Mouse (Mus musculus) brain, adult 2 months (tissue): ENCODE results near the gene Cdk6.
A peak's percentile ranks its signal among the peaks of the same experiment; 100 is the strongest.
"Not testable (repeated sequence)": the region's sequence is repeated elsewhere in the genome, so short reads cannot be mapped to it uniquely, and the experiment has no call there.

Experiments used
- DNase-seq: peaks from one replicate; pipeline ENCODE4 v3.0.0; 2011; ENCODE audit warnings: low read depth, low spot score

Cdk6 gene

DNA sequence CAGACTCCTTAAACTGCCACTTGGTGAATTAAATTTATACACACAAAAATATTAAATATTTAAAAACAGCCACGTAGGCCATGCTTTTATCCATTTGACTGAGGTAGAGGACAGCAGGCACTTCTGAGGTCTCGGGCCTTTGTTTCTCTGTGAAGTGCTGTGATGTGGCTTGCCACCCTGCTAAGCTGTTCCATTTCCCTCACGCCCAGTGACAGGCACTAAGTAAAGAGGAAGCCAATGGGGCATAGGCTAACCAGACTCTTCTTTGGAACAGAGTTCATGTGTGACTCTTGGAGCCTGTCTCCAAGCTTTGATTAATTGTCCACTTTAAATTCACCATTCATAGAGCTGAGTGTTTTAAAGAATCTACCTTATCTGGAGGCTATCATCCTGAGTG is 79.5 kb downstream of the Cdk6 start:
- no peak for DNase-seq

DNA sequence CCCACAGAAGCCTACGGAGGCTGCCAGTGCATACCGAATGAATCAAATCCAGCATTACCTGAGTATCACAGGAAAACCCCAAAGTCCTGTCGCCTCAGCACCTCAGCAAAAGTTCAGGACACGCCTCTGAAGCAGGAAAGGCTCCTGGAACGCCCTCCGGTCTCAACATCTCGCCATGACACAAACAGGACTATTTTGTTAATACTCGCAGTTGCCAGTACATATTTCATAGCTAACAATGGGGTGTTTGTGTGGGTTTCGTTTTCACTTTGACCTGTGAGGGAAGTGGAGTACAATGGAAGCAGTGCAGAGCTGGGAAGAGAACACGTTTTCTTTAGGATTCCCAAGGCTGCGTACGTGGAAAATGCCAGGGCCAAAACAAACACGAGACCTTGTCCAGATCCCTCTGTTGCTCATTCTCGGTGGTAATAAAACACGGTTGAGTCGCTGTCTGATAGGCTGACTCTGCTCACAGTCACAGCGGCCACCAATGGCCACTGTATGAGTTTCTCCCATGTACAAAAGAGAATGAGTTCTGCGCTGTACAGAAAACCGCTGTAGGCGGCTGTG is 91.9 kb downstream of the Cdk6 start:
- DNase-seq, result peak; percentile 8

DNA sequence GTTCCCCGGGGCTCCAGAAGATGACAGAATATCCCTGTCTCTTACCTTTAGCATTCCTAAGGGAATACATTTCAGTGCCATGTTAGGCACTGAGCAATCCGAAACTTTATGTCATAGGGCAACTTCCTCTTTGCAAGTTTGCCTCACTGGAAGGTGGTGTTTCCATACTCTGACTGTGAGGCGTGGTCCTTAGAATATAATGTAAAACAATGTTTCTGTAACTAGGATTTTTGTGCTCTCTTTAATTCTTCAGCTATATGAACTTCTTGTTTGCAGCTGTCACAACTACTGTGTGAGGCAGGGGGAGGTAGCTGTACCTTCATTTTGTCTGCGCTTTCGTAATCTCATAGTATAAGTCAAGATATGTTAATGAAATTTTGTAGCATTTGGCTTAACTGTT is 92.8 kb downstream of the Cdk6 start:
- DNase-seq, result not testable (repeated sequence)

DNA sequence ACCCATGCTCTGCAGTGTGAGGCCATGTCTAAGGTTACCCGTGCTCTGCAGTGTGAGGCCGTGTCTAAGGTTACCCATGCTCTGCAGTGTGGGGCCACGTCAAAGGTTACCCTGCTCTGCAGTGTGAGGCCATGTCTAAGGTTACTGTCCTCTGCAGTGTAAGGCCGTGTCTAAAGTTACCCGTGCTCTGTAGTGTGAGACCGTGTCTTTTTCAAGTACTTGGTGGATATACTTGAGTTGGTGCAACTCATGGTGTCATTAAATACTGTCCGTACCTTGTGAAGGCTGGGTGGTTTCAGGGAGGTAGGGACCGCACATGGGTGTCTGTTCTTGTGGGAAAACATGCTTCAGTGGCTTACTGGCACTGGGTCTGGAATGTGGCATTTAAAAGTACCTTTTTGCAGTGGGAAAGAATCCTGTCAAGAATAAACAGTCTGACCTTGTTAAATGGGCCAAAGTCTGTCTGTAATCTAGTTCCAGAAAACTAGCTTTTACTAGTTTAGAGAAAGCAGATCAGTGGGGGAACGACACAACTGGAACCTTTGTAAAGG is 97.2 kb downstream of the Cdk6 start:
- not testable (repeated sequence) for DNase-seq

DNA sequence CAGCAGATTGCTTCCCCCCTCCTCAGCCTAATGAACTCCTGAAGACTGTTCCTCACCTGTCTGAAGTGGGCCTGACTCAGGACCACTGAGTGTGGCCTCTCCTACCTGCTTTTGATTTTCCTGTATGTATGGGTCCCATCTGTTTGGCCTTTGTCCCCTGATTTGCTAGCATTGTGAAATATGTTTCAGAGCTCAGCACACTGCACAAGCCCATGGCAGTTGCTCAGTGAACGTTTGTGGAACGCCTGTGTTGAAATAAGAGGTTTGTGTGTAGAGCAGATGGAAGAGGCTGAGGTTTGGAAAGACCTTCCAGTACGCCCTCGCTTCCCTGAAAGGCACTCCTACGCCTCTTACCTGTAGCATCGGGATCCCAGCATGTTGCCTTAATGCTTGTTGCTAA is 98.1 kb downstream of the Cdk6 start:
- DNase-seq, result not testable (repeated sequence)

DNA sequence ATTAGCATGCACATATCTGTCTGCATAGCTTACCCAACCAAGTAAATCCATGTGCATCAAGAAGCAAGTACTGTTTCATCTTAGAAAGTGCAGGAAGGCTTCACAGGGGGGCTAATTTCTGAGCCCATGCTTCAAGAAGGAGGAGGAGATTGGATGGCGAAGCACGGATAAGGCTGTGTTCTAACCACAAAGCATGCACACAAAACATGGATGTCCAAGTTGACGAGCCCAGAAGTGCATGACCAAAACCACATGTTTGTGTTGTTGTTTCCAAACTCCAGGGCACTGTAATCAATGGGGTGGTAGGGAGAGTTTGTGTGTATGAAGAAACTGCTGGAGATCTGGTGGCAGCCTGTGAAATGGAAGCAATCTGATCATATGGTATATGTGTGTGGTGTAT is 101.2 kb downstream of the Cdk6 start:
- not testable (repeated sequence) for DNase-seq

DNA sequence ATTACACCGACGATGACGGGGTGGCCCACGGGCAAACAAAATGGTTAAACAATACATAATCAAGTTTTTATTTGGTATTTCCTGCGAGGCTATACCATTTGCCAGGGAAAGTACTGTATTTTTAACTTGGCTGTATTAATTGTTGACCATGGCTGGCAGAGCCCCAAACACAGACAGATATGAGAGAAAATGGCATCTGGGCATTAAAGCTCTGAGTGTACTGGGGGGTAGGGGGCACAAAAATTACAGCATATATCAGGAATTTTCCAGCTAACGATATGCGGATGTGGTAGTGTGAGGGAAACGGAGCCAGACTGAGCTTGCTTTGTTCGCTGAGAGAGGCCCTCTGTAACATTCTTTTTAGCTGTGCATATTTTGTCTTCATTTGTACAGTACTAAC is 109.9 kb downstream of the Cdk6 start:
- DNase-seq, result not testable (repeated sequence)

DNA sequence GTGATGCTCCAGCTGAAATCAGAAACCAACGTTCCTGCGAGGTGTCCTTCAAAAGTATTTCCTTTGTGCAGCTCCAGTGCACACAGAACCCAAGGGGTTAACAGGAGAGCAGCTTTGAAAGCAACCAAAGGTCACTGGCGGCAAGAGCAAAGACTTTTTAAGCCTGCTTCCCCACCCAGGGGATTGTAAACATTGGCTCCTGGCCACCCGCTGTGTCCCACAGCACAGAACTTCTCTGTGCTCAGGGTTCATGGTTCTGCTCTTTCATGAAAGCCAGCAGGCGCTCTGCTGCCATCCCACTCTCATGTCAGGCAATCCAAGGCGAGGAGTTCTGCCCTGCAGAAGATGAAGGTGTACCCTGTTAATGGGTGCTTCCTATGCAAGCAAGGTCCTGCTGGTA is 112.7 kb downstream of the Cdk6 start:
- DNase-seq, result peak; percentile 8

DNA sequence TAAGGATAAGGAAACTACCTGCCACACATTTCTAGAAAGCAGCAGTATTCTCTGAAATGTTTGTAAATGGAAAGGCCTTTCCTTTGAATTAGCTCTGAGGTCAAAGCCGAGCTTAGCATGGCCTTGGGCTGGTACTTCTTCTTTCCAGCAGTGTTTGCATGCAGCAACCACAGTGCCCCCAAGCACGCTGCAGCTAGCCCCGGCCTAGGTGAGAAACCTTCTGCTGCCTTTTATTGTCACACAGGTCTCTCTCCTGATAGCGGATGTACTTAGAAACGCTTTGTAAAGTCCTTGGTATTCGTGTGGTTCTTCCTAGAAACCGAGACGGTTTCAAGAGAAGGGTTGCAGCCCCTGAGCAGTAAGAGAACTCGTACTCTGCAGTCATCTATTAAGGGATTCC is 119.6 kb downstream of the Cdk6 start:
- DNase-seq, result no peak

DNA sequence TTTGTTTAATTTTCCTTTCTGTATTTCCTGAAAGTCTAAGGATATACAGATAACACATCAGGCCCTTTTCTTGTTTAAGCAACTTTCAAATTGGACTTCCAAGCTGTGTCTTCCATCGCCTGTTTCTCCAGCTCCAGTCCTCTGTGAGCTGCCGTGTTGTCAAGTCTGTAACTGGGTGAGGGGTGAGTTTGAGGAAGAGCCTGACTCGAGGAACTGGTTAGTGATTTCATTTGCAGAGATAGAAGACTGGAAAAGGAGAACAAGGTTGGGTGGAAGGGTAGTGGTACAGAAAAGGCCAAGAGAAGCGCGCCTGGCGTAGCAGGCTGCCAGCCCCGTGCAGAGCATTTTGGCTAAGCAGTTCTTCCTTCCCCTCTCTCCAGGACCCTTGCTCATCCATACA is 120.1 kb downstream of the Cdk6 start:
- DNase-seq, result peak; percentile 5

DNA sequence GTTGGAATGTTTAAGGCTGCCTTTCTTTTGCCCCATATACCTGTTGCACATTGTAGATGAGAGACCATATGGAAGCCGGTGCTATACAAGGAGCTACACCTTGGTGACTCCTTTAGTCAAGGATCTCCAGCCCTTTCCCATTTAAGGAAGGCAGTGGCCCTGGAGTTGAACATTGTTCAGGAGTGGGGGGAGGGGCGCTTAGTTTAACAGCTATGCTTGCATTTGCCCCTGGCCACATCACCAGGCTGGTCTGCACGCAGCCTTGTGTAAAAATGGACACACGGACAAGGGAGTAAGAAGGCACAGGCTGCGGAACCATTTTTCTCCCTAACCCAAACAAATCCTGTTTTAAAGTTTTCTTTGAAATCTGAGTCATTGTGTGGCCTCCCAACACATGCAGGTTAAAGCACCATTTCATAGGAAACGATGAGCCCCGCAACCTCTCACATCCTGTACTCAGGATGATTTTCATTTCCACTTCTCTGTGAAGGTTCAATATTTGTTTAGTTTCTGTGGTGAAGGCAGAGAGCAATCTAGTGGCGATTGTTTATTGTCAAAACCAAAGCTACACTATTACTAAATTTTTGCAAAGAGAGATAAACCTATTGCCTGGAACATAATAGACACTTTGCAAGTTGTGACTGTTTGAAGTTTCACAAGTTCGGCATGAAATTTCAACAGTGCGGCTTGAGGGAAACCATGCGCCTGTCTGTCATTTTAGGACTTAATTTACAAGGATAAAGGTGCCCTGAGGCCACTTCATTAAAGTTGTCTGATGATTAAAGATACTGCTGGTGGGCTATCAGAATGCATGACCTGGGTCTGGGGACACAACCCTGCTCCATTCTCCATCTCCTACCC is 121.8 kb downstream of the Cdk6 start:
- no peak for DNase-seq

DNA sequence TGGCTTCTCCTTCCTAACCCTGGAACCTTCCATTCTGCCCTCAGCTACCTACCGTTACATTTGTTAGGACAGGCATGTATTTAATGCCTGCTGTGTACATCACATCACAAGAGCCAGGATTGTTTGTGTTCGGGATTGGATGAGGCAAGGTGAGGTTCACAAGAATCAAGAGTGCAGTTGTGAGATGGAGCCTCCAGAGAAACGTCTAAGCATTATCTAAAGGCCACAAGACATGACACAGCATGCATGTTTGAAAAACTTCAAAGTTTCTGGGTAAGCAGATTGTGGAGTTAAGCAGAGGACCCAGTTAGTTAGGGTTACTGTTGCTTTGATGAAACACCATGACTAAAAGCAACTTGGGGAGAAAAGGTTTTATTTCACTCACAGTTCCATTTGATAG is 122.5 kb downstream of the Cdk6 start:
- DNase-seq, result no peak

DNA sequence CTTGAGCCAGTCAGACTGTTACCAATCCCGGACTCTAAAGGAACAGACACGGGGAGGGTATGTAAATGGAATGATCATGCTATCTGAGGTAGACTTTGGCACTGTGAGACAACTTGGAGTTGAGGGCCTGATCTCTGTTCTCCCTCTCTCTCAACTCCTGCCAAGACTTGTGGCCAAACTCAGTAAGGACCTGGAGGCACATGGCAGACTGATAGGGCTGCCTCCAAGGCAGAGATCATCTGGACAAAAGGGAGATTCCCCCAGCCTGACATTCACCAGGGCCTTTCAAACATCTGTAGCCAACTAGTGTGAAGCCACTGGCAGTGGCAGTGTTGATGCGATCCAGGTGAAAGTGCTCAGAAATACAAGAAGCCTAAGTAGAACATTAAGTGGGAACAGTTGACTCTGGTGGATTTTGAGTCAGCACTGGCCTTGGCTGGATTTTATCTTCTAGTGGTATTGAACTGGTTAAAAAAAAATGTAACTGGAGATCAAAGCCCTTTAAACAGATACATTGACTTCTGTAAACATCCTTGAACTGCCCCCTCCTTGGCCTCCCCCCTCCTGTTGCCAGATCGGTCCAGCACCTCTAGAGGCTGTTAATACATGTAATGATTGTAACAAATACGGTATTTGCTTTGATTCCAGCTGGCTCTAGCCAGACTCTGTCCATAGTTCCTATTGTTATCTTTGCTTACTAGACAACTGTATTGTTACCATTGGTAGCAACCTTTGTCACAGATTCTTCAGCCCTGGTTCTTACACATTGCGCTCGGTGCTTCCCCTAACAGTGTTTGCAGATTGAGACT is 125.0 kb downstream of the Cdk6 start:
- DNase-seq, result no peak

DNA sequence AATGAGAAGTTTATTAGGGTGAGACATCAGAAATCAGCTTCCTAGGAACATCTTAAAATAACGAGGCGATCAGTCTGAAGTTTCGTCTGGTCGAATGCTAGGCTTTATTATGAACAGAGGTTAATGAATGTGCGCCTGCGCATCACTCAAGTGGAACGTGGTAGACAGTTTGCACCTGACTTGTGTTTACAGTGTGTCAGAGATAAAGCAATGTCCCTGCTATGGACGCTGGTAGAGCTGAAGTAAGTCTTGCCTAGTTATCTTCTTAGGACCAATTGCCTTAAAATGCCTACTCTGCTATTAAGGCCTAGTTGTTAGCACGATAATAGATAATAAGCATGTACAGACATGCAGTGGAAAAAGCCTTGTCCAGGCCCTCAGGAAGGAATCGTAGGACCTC is 129.6 kb downstream of the Cdk6 start:
- no peak for DNase-seq

DNA sequence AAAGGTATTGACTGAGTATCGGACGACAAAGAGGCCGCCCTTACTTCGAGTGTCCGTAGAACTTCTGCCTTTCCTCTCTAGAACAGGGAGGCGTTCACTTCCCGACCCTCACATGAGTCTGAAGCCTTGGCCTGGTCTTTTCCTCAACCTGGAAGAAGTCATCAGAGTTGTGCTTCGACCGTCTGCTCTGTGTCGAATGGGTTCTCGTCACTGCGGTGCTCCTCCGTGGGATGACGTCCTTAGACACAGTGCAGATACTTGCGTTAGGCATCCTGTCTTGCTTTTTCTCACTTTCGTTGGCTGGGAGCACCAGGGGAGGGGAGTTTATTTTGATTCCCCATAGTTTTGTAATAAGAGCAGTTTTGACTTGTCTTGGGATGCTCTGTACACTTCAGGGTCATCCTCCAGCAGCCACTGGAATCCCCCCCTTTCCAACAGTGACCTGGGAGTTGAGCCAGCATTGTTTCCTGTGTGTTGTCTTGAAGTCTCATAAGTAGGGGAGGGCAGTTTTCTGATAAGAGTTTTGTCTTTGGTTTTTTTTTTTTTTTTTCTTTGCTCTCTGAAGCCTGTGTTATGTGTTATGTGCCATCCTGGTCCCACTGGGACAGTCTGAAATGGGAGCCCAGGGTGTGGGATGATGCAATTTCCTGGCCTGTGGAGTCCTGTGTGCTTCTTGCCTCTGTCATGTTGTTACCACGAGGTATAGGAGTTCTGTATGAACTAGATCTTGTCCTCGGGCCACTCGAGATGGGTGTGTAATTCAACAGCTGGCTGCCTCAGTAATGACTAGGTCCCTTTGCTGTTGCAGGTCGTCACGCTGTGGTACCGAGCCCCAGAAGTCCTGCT is 131.2 kb downstream of the Cdk6 start:
- no peak for DNase-seq

DNA sequence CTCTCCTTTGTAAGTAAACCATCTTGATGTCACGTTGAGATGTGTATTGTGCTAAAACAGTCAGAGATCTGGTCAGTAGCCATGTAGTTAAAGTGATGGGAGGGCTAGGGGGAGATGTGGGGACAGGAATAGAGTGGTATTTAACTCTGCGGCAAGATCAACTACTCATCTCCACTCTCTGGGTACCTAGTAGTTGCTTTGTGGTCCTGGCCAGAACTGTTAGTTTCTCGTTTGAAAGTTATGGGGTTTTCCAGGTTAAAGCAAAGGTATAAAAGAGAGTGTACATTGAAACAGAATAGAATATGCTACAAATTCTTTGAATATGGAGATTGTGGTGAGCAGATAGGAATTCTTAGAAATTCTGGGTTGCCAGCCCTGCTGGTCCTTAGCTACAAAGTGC is 136.4 kb downstream of the Cdk6 start:
- DNase-seq, result no peak

DNA sequence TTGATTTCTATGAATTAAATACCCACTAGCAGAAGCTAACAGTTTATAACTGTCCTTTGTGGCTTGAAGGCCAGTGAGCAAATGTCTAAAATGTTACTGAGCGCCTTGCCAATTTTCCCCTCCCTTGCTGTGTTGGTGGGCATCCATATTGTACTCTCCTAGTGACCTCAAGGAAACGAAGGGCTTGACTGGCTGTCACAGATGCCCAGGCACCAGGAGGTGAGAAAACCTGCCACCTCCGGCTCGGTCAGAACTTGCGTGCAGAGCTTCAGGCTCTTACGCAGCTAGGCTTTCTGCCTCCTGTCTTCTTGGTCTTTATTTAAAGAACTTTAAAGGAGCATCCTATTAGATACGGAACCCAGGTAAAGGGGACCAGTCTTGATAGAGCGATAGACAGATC is 136.9 kb downstream of the Cdk6 start:
- DNase-seq, result no peak

DNA sequence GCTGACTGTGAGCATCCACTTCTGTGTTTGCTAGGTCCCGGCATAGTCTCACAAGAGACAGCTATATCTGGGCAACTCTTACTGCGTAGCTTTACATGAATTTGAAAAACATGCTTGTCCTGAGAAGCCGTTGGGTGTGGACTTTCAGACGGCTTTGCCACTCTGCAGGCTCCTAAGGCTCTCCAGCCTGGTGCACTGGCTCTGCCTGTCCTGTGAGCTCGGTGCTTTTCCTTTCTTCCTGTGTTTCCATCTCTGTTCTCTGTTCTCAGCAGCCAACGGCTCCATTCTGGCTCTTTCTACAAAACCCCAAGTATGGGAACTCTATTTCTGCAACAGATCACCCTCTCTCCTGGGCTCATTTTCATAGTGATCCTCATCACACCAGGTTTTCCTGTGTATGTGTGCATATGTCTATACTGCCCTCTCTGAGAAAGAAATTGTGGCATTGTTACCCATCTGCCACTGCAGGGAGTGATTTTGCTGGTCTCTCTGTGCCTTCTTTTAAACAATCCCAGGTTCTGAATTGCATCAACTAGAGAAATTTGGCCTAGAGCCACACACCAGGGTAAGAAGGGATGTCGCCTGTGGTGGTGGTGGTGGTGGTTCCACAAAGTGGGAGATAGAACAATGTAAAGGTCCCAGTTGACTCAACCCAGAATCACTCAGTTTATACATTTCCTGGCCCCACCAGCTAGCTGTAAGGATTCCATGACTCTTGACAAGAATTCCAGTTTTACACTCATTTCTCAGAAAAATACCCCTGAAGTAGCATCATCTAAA is 137.9 kb downstream of the Cdk6 start:
- no peak for DNase-seq

DNA sequence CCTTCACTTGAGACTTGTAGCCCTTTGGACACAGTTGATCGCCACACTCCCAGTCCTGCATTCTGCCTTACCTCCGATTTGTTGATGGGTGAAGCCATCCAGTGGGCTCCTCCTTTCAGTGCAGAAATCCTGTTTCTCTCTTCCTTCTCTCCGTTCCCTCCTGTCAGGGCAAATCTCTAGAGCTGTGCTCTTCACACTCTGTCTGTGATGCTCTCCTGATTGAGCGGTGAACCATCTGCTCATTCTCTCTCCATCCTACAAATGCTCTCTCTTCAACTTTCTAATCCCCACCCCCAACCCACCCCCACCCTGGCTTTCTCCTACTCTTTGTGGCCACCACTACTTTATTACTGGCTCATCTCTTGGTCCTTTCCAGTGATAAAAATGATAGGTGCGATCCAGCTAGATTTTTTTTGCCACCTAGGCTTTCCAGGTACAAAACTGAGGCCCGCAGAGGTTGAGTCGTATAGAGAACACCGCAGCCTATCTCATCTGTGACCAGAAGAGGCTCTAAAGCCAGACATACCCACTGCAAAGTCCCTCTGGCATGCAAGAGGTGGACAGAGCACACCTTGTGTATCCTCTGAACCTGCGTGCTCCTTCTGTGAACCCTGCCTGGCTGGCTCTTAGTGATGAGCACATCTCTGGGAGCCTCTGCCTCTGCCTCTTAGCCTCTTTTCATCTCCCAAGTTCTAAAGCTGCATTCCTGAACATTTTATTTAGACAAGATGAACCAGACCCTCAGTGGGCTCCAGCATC is 139.5 kb downstream of the Cdk6 start:
- DNase-seq, result peak; percentile 43

DNA sequence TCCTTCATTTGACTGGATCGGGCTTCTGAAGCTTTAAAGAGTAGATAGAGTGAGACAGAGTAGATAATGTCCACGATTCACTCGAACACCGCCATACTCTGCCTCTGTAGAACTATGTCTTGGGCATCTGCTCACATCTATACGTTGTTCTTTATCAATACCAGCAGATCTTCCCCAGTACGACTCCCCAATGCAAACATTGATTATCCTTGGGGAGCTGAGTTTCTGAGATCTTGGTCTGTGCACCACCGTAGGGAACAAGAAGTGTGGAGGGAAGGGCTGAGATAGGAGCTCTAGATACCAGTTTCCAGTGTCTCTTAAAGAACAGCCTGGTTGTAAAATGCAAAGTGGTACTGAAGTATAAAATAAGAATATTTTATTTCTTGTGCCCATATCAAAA is 141.2 kb downstream of the Cdk6 start:
- no peak for DNase-seq
